Mouse (Mus musculus) B cell, adult (primary cell): ENCODE results near the gene Olfr410. TPM values are rescaled to one million over a fixed set of nuclear protein-coding genes. Genes with fewer than 3 reads are reported as not detected.

Experiments used
- total RNA-seq: library from RNA; stranded (reverse); gene quantifications from 4 replicates; pipeline ENCODE4 v1.2.4, GENCODE M21; 2023; ENCODE audit not compliant: inconsistent age

Olfr410 gene
- total RNA-seq = not detected in 4 replicates

GRCm38 (mm10) chr11:74337931-74338330, at the start of gene Olfr410:
TSS of gene Olfr410 (minus strand) at chr11:74338031.

GRCm38 (mm10) chr11:74361769-74362168, 23.9 kb upstream of the Olfr410 start, which contains the start of gene Olfr412:
TSS of gene Olfr412 (plus strand) at chr11:74362069.

GRCm38 (mm10) chr11:74352550-74352949, 14.7 kb upstream of the Olfr410 start, which contains the start of gene Olfr411:
TSS of gene Olfr411 (minus strand) at chr11:74352650.

GRCm38 (mm10) chr11:74283436-74283835, 54.4 kb downstream of the Olfr410 start, which contains the start of gene Olfr59:
TSS of gene Olfr59 (plus strand) at chr11:74283736.

Other genes with a start within 250 kb of the Olfr410 start
- gene Olfr401, start 224.3 kb downstream of the Olfr410 start, total RNA-seq = not detected in 4 replicates
- gene Olfr402, start 184.5 kb downstream of the Olfr410 start, total RNA-seq = not detected in 4 replicates
- gene Olfr403, start 151.8 kb downstream of the Olfr410 start, total RNA-seq = not detected in 4 replicates
- gene Olfr43, start 126.7 kb downstream of the Olfr410 start, total RNA-seq = not detected in 4 replicates
- not detected in 4 replicates for gene Olfr406, start 78.2 kb downstream of the Olfr410 start, total RNA-seq
- gene Olfr59, start 54.3 kb downstream of the Olfr410 start, total RNA-seq = not detected in 4 replicates
- not detected in 4 replicates for gene Olfr411, start 14.6 kb upstream of the Olfr410 start, total RNA-seq
- gene Olfr412, start 24.0 kb upstream of the Olfr410 start, total RNA-seq = not detected in 4 replicates